Mouse (Mus musculus): ENCODE measurements around the gene Clec2l.
"Not testable (repeated sequence)": the region's sequence is repeated elsewhere in the genome, so short reads cannot be mapped to it uniquely, and the experiment has no call there.

Clec2l gene

GRCm38 (mm10) chr6:38669580-38669979 lies 6.7 kb downstream of the Clec2l start:
- in situ Hi-C loops (cut with MboI; ENCODE audit: low sequenced_read_pairs) = no loop called here

GRCm38 (mm10) chr6:38670488-38670887 lies 7.6 kb downstream of the Clec2l start:
- in situ Hi-C loops (cut with MboI; ENCODE audit: low sequenced_read_pairs) = not testable (repeated sequence)

DNA sequence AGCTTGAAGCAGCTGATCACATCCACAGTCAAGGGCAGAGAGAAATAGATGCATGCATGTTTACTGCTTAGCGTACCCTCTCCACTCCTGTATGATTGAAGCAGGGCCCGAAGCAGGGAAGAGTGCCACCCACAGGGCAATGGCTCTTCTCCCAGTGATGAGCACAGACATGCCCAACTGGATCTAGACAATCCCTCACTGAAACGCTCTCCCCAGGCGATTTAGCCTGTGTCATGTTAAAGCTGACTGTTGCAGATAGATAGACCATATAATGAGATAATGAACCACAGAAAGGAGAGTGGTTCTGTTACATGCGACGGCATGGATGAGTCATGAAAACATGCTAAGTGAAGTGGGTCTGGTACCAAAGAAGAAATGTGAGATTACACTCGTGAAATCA lies 8.4 kb downstream of the Clec2l start:
- in situ Hi-C loops (cut with MboI; ENCODE audit: low sequenced_read_pairs) = no loop called here

- in situ Hi-C loops (cut with MboI; ENCODE audit: low sequenced_read_pairs) = no loop called here
Measured at GRCm38 (mm10) chr6:38672011-38672410, 9.1 kb downstream of the Clec2l start.

- in situ Hi-C loops (cut with MboI; ENCODE audit: low sequenced_read_pairs) = no loop called here
Measured at GRCm38 (mm10) chr6:38676217-38676616, 13.3 kb downstream of the Clec2l start.

DNA sequence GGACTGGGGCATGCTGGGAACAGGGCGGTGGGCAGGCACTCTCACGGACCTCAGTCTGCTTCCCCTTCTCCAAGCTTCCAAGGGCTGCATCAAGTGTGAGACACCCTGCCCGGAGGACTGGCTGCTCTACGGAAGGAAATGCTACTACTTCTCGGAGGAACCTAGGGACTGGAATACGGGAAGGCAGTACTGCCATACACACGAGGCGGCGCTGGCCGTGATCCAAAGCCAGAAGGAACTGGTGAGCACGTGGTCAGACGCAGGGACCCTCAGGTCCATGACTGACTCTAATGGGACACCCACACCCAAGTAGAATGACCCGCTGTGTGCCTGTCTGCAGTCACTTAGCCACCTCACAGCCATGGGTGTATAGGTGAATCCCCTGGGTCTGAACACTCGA lies 13.9 kb downstream of the Clec2l start:
- in situ Hi-C loops (cut with MboI; ENCODE audit: low sequenced_read_pairs) = no loop called here

GRCm38 (mm10) chr6:38677629-38678028 lies 14.8 kb downstream of the Clec2l start:
- in situ Hi-C loops (cut with MboI; ENCODE audit: low sequenced_read_pairs) = no loop called here

GRCm38 (mm10) chr6:38682532-38682931 lies 19.7 kb downstream of the Clec2l start:
- in situ Hi-C loops (cut with MboI; ENCODE audit: low sequenced_read_pairs) = no loop called here

GRCm38 (mm10) chr6:38687216-38687615 lies 24.3 kb downstream of the Clec2l start:
- in situ Hi-C loops (cut with MboI; ENCODE audit: low sequenced_read_pairs) = no loop called here

DNA sequence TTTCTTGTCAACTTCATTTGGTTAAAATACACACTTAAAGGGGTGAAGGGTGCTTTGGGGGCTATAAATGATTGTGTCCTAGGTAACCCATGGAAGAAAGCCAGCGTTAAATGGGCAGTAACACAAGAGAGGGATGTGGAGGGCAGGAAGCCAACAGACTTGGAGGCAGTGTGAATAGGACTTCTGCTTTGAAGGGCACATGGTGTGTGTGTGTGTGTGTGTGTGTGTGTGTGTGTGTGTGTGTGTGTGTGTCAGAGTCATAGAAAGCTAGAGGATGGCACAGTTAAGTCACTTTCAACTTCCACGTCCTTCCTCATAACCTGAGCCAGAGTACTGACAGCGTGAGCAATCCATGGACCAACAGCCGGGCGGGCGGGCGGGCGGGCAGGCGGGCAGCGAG lies 26.0 kb downstream of the Clec2l start:
- in situ Hi-C loops (cut with MboI; ENCODE audit: low sequenced_read_pairs) = no loop called here

GRCm38 (mm10) chr6:38690615-38691014 lies 27.7 kb downstream of the Clec2l start:
- in situ Hi-C loops (cut with MboI; ENCODE audit: low sequenced_read_pairs) = no loop called here

- in situ Hi-C loops (cut with MboI; ENCODE audit: low sequenced_read_pairs) = no loop called here
Measured at GRCm38 (mm10) chr6:38691052-38691451, 28.2 kb downstream of the Clec2l start.

GRCm38 (mm10) chr6:38692556-38692955 lies 29.7 kb downstream of the Clec2l start:
- in situ Hi-C loops (cut with MboI; ENCODE audit: low sequenced_read_pairs) = no loop called here

GRCm38 (mm10) chr6:38695380-38696054 lies 32.6 kb downstream of the Clec2l start:
- in situ Hi-C loops (cut with MboI; ENCODE audit: low sequenced_read_pairs) = no loop called here

- in situ Hi-C loops (cut with MboI; ENCODE audit: low sequenced_read_pairs) = no loop called here
Measured at GRCm38 (mm10) chr6:38696570-38696969, 33.7 kb downstream of the Clec2l start.

- in situ Hi-C loops (cut with MboI; ENCODE audit: low sequenced_read_pairs) = no loop called here
Measured at GRCm38 (mm10) chr6:38698233-38698889, 35.5 kb downstream of the Clec2l start.

DNA sequence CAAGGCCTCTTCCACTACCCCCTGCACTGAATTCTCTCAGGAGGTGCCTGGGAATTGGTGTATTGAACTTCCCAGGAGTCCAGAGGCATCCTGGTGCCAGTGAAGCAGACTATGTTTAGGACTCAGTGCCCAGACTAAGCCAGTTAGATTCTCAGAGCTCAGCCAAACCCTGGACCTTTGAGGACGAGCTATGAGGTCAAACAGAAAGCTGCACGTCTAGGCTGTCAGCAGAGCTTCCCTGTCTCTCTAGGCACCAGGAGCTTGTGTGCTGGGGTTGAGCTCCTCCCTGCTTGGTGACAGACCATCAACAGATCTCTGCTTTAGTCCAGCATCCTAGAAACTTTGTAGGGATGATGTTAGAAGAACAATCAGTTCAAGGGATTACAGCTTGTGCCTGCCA lies 38.6 kb downstream of the Clec2l start:
- in situ Hi-C loops (cut with MboI; ENCODE audit: low sequenced_read_pairs) = no loop called here

DNA sequence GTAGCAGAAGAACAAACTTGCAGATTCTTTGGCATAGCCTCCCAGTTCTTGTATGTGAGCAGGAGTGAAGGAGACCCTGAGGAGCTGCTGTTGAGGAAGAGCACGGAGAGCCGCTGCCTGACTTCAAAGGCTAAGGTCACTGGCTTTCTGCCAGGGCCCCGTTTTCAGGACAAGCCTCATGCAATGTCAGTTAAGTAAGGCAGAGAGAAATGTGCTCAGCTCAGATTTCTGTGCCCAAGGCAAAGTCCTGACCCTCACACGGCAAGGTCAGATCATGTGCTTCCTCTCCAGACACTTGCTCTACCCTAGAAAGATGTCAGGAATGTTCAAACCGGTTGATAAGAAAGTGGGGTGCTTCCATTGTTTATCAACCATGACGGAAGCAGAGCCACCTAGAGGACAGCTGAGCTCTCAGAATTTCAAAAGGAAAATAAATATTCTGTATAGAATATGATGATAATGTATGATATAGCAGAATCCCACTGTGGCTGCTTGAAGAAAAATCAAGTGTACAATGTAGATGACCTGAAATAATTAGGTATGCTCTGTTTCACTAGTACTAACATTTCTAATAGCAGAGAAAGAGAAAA lies 40.0 kb downstream of the Clec2l start:
- in situ Hi-C loops (cut with MboI; ENCODE audit: low sequenced_read_pairs) = no loop called here

GRCm38 (mm10) chr6:38703526-38703925 lies 40.7 kb downstream of the Clec2l start:
- in situ Hi-C loops (cut with MboI; ENCODE audit: low sequenced_read_pairs) = no loop called here

GRCm38 (mm10) chr6:38704264-38704984 lies 41.6 kb downstream of the Clec2l start:
- in situ Hi-C loops (cut with MboI; ENCODE audit: low sequenced_read_pairs) = no loop called here

DNA sequence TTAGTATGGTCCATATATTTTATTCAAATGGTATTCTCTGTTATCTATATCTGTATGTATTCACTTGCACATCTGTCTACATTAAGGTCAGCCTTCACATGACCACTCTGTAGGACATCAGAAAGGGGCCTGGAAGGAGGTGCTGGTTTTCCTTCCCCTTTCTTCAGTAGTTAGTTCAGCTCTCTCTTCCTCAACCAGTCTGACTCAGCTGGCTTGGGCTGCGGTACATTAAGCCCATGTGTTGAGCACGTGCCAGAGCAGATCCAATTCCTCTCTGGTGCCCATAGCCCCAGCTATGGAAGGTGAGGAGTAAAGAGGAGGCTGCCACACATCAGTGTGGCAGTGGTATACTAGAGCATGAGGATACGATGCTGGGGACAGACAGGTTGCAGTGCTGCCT lies 47.6 kb downstream of the Clec2l start:
- in situ Hi-C loops (cut with MboI; ENCODE audit: low sequenced_read_pairs) = no loop called here

All from CH12F3 (cell line).